In genomic region chr17:79658452-79658851, GRCm38 (mm10) we compare ENCODE assay signal across 25 mouse cellular contexts. TPM values are rescaled to one million over a fixed set of nuclear protein-coding genes. Genes with fewer than 3 reads are reported as not detected.
DNase-seq lines count a peak whose midpoint lies in the region; ATAC-seq and TF ChIP-seq lines count a peak whose summit lies in the region.
"Had no signal": no experiment of that assay in that cellular context is flagged by ENCODE, and none has a peak within 500 bp of the region (broad histone marks: within the 10 kb centered on the region; RNA-seq: fewer than 3 reads in every experiment).

No protein-coding gene starts in this region.

- H3K4me1 ChIP-seq in liver, adult 2 months (ENCODE audit: control insufficient read depth, insufficient read depth, low read length), result peaks cover 2% of the 10 kb centered on the region; the same call in 1 of the 2 replicates
- no peaks in the 10 kb centered on the region; the same call in 1 of the 2 replicates for H3K4me1 ChIP-seq in liver, embryonic 12.5 days
- H3K4me1 ChIP-seq in liver, embryonic 13.5 days (replicated peaks), result no peaks in the 10 kb centered on the region
- no peaks in the 10 kb centered on the region for H3K4me1 ChIP-seq in liver, embryonic 16.5 days (ENCODE audit: control insufficient read depth, low read depth, low read length)
- H3K4me1 ChIP-seq: forebrain, embryonic 10.5 days; forebrain, embryonic 13.5 days had no signal

- TF ChIP-seq CTCF in liver, adult 2 months (IDR thresholded peaks at IDR 0.05; ENCODE audit: low read depth, low read length), result no peak

- intact Hi-C loops in gastrocnemius, postnatal 36 days (cut with DNase I), result no loop called here

- H3K4me3 ChIP-seq in liver, adult 2 months (ENCODE audit: insufficient read depth, low read depth, low read length), result no peak overlapping the region
- H3K4me3 ChIP-seq in liver, embryonic 12.5 days, result no peak overlapping the region
- H3K4me3 ChIP-seq in liver, embryonic 13.5 days (replicated peaks), result no peak overlapping the region
- no peak overlapping the region for H3K4me3 ChIP-seq in liver, embryonic 16.5 days (ENCODE audit: low read depth, low read length)
- H3K4me3 ChIP-seq: forebrain, embryonic 10.5 days; forebrain, embryonic 13.5 days; heart, embryonic 10.5 days; heart, embryonic 13.5 days had no signal

- WGBS in liver, adult 2 months, result 17% methylated on average over 3 of the region's 3 CpGs
- WGBS in liver, embryonic 12.5 days (ENCODE audit: insufficient replicate concordance), result 20% methylated on average over 3 of the region's 3 CpGs
- WGBS in liver, embryonic 13.5 days (ENCODE audit: insufficient replicate concordance), result 23% methylated on average over 3 of the region's 3 CpGs
- WGBS in liver, embryonic 16.5 days (ENCODE audit: insufficient replicate concordance), result 23% methylated on average over 3 of the region's 3 CpGs

- no peaks in the 10 kb centered on the region for H3K9me3 ChIP-seq in liver, embryonic 12.5 days (replicated peaks)
- no peaks in the 10 kb centered on the region for H3K9me3 ChIP-seq in liver, embryonic 13.5 days (replicated peaks)
- no peaks in the 10 kb centered on the region for H3K9me3 ChIP-seq in liver, embryonic 16.5 days (replicated peaks; ENCODE audit: control insufficient read depth, low read length)
- H3K9me3 ChIP-seq: forebrain, embryonic 10.5 days; forebrain, embryonic 13.5 days; G1E; heart, embryonic 10.5 days; heart, embryonic 13.5 days had no signal

- 0 out of 2 replicates have a peak overlapping the region, but pooled peaks have one; percentile 17 for H3K27ac ChIP-seq in liver, adult 2 months (replicated peaks; ENCODE audit: insufficient read depth, low read depth, low read length)
- H3K27ac ChIP-seq in liver, embryonic 12.5 days, result no peak overlapping the region
- H3K27ac ChIP-seq in liver, embryonic 13.5 days, result no peak overlapping the region
- no peak overlapping the region for H3K27ac ChIP-seq in liver, embryonic 16.5 days (ENCODE audit: low read length)
- H3K27ac ChIP-seq: forebrain, embryonic 10.5 days; forebrain, embryonic 13.5 days; heart, embryonic 13.5 days; hindbrain, embryonic 14.5 days had no signal

- no peaks in the 10 kb centered on the region for H3K27me3 ChIP-seq in liver, adult 2 months (ENCODE audit: control insufficient read depth, insufficient read depth, low read length)
- H3K27me3 ChIP-seq in liver, embryonic 12.5 days (replicated peaks), result no peaks in the 10 kb centered on the region
- H3K27me3 ChIP-seq in liver, embryonic 13.5 days, result no peaks in the 10 kb centered on the region
- no peaks in the 10 kb centered on the region for H3K27me3 ChIP-seq in liver, embryonic 16.5 days (ENCODE audit: control insufficient read depth, insufficient read depth, low read depth, low read length)
- H3K27me3 ChIP-seq: CH12.LX; forebrain, embryonic 13.5 days; heart, embryonic 13.5 days; Patski had no signal

- no peak overlapping the region for H3K9ac ChIP-seq in liver, adult 2 months (ENCODE audit: low read depth, low read length)
- no peak overlapping the region for H3K9ac ChIP-seq in liver, embryonic 12.5 days
- no peak overlapping the region for H3K9ac ChIP-seq in liver, embryonic 13.5 days
- H3K9ac ChIP-seq in liver, embryonic 16.5 days (ENCODE audit: low read depth, low read length), result no peak overlapping the region
- H3K9ac ChIP-seq: forebrain, embryonic 13.5 days; heart, embryonic 13.5 days; hindbrain, embryonic 14.5 days had no signal

- no peak for TF ChIP-seq POLR2A in liver, adult 2 months (IDR thresholded peaks at IDR 0.05; ENCODE audit: extremely low read depth, insufficient read depth, low read length)

- H3K4me2 ChIP-seq in liver, embryonic 12.5 days, result no peak overlapping the region
- H3K4me2 ChIP-seq in liver, embryonic 13.5 days, result no peak overlapping the region
- no peak overlapping the region for H3K4me2 ChIP-seq in liver, embryonic 16.5 days (ENCODE audit: low read depth, low read length)
- H3K4me2 ChIP-seq: forebrain, embryonic 13.5 days; heart, embryonic 13.5 days; hindbrain, embryonic 14.5 days had no signal

- peak; percentile 79 for DNase-seq in liver, adult 2 months (ENCODE audit: extremely low read depth, low read depth, low spot score)
- no peak for DNase-seq in liver, embryonic 13.5 days
- DNase-seq in layer of hippocampus, postnatal 10 days (ENCODE audit: low spot score in 2 of 2), result no peak
- no peak for DNase-seq in left cerebral cortex, adult 9 months (ENCODE audit: low spot score in 2 of 2)
- DNase-seq in gastrocnemius, postnatal 36 days, result no peak
- DNase-seq: adrenal gland, postnatal 10 days; adrenal gland, postnatal 36 days; cerebellum, adult 18-20 months; cerebellum, adult 9-10 months; cerebellum, postnatal 14 days; gastrocnemius, postnatal 10 days; heart, adult 11 months; heart, postnatal 14 days; heart, postnatal 4 days had no signal

- H3K79me2 ChIP-seq in liver, adult 2 months (ENCODE audit: control insufficient read depth, insufficient read depth, low read length), result no peaks in the 10 kb centered on the region

- no peak for ATAC-seq in liver, embryonic 12.5 days
- peak; percentile 66 for ATAC-seq in liver, embryonic 13.5 days (ENCODE audit: low read depth)
- peak; percentile 75 for ATAC-seq in liver, embryonic 16.5 days (ENCODE audit: low read depth)
- ATAC-seq: forebrain, embryonic 13.5 days; forebrain, embryonic 16.5 days; Patski had no signal

- H3K36me3 ChIP-seq in liver, adult 2 months (ENCODE audit: control insufficient read depth, insufficient read depth, low read length), result peaks cover 11% of the 10 kb centered on the region
- H3K36me3 ChIP-seq in liver, embryonic 12.5 days, result no peaks in the 10 kb centered on the region
- H3K36me3 ChIP-seq in liver, embryonic 13.5 days, result no peaks in the 10 kb centered on the region
- H3K36me3 ChIP-seq in liver, embryonic 16.5 days (ENCODE audit: control insufficient read depth, insufficient read depth), result no peaks in the 10 kb centered on the region
- H3K36me3 ChIP-seq: forebrain, embryonic 10.5 days; G1E; heart, embryonic 10.5 days had no signal

RNA-seq across cellular contexts. Expression of gene Rmdn2, which starts 46.8 kb away (rescaled TPM):
- 45.8 and 82.7 TPM in 2 replicates for total RNA-seq in liver, adult 2 months (2014; rRNA removed)
- 14.1 and 17.6 TPM in 2 replicates for polyA plus RNA-seq in liver, adult 2 months (2012; rRNA removed)
- polyA plus RNA-seq in liver, embryonic 12.5 days (2016; fragmentation: Nextera tagmentation; extraction: Ambion mirVana), result 4.9 and 5.1 TPM in 2 replicates
- 4.7 and 4.8 TPM in 2 replicates for polyA plus RNA-seq in liver, embryonic 13.5 days (2015; fragmentation: Nextera tagmentation; extraction: Ambion mirVana)
- 4.4 and 4.9 TPM in 2 replicates for polyA plus RNA-seq in liver, embryonic 16.5 days (2015; fragmentation: Nextera tagmentation; extraction: Ambion mirVana)
- 10 to 100 TPM; 10.6 to 12.8 TPM for total RNA-seq in layer of hippocampus, postnatal 10 days (2021)
- 10 to 100 TPM in 1 of 2 experiments, 1 to 10 TPM in 1; 8.4 to 10.1 TPM for total RNA-seq in gastrocnemius, postnatal 36 days (2021)

RNA-seq across cellular contexts. Expression of gene Cyp1b1, which starts 56.4 kb away (rescaled TPM):
- 0.37 and 0.81 TPM in 2 replicates for total RNA-seq in liver, adult 2 months (2014; rRNA removed)
- polyA plus RNA-seq in liver, adult 2 months (2012; rRNA removed), result 0.16 and 0.34 TPM in 2 replicates
- 2.6 and 3.7 TPM in 2 replicates for polyA plus RNA-seq in liver, embryonic 12.5 days (2016; fragmentation: Nextera tagmentation; extraction: Ambion mirVana)
- 0.63 and 0.71 TPM in 2 replicates for polyA plus RNA-seq in liver, embryonic 13.5 days (2015; fragmentation: Nextera tagmentation; extraction: Ambion mirVana)
- 0.16 and 0.22 TPM in 2 replicates for polyA plus RNA-seq in liver, embryonic 16.5 days (2015; fragmentation: Nextera tagmentation; extraction: Ambion mirVana)
- total RNA-seq in layer of hippocampus, postnatal 10 days (2021), result 1 to 10 TPM; 6.0 to 6.1 TPM
- total RNA-seq in gastrocnemius, postnatal 36 days (2021), result 1 to 10 TPM in 1 of 2 experiments, under 1 TPM in 1; 0.26 to 1.3 TPM
- total RNA-seq: CH12.LX had no signal
- polyA plus RNA-seq: G1E had no signal
